ENCODE assay signal across 21 mouse cellular contexts in genomic region chr10:38897573-38897972, GRCm38 (mm10).
A peak's percentile ranks its signal among the peaks of the same experiment; 100 is the strongest.
DNase-seq lines count a peak whose midpoint lies in the region; ATAC-seq and TF ChIP-seq lines count a peak whose summit lies in the region.
"Had no signal": no experiment of that assay in that cellular context is flagged by ENCODE, and none has a peak within 500 bp of the region (broad histone marks: within the 10 kb centered on the region; RNA-seq: fewer than 3 reads in every experiment).

No protein-coding gene starts in this region.

- no peak overlapping the region for H3K27ac ChIP-seq in kidney, adult 2 months (ENCODE audit: insufficient read depth, low read depth, low read length)
- no peak overlapping the region for H3K27ac ChIP-seq in kidney, embryonic 14.5 days (ENCODE audit: low read depth, low read length)
- H3K27ac ChIP-seq: embryonic facial prominence, embryonic 10.5 days; hindbrain, embryonic 12.5 days; intestine, embryonic 15.5 days; left cerebral cortex, adult 2 months; limb, embryonic 13.5 days; liver, embryonic 14.5 days; neural tube, embryonic 15.5 days had no signal

- WGBS in kidney, adult 2 months = 54% methylated on average over 5 of the region's 5 CpGs
- WGBS in kidney, embryonic 14.5 days = 67% methylated on average over 5 of the region's 5 CpGs

- H3K4me2 ChIP-seq in kidney, embryonic 14.5 days (replicated peaks; ENCODE audit: low read depth, low read length) = no peak overlapping the region
- H3K4me2 ChIP-seq: hindbrain, embryonic 12.5 days; intestine, embryonic 15.5 days; limb, embryonic 13.5 days; neural tube, embryonic 15.5 days had no signal

- ATAC-seq in kidney, embryonic 14.5 days (ENCODE audit: low FRiP score, low TSS enrichment) = no peak
- ATAC-seq: forebrain, embryonic 16.5 days; intestine, embryonic 15.5 days had no signal

- no peak for TF ChIP-seq CTCF in kidney, adult 2 months (conservative IDR thresholded peaks at IDR 0.05; ENCODE audit: insufficient read depth, insufficient read length, low read depth, low read length)

- no peaks in the 10 kb centered on the region for H3K36me3 ChIP-seq in kidney, adult 2 months (ENCODE audit: control insufficient read depth, insufficient read depth, low read length)
- no peaks in the 10 kb centered on the region for H3K36me3 ChIP-seq in kidney, embryonic 14.5 days (ENCODE audit: control insufficient read depth, insufficient read depth, low read length)
- H3K36me3 ChIP-seq: embryonic facial prominence, embryonic 10.5 days; hindbrain, embryonic 12.5 days; intestine, embryonic 15.5 days; limb, embryonic 13.5 days; neural tube, embryonic 15.5 days had no signal

- H3K4me3 ChIP-seq in kidney, adult 2 months (ENCODE audit: insufficient read depth, low read depth, low read length) = no peak overlapping the region
- H3K4me3 ChIP-seq in kidney, embryonic 14.5 days (ENCODE audit: low read length) = no peak overlapping the region
- H3K4me3 ChIP-seq: embryonic facial prominence, embryonic 10.5 days; erythroblast, embryonic 14.5 days; hindbrain, embryonic 12.5 days; intestine, embryonic 15.5 days; left cerebral cortex, adult 2 months; limb, embryonic 13.5 days; myocyte; neural tube, embryonic 15.5 days had no signal

- H3K27me3 ChIP-seq in kidney, adult 2 months (replicated peaks; ENCODE audit: control insufficient read depth, insufficient read depth, low read length) = no peaks in the 10 kb centered on the region
- H3K27me3 ChIP-seq in kidney, embryonic 14.5 days (ENCODE audit: control insufficient read depth, insufficient read depth, low read length) = no peaks in the 10 kb centered on the region
- H3K27me3 ChIP-seq: hindbrain, embryonic 12.5 days; intestine, embryonic 15.5 days; limb, embryonic 13.5 days; neural tube, embryonic 15.5 days had no signal

- no peaks in the 10 kb centered on the region for H3K9me3 ChIP-seq in kidney, embryonic 14.5 days (ENCODE audit: control insufficient read depth, low read length)
- H3K9me3 ChIP-seq: embryonic facial prominence, embryonic 10.5 days; hindbrain, embryonic 12.5 days; intestine, embryonic 15.5 days; limb, embryonic 13.5 days; neural tube, embryonic 15.5 days had no signal

- intact Hi-C loops in gastrocnemius, postnatal 14 days (cut with DNase I; ENCODE audit: low total_unique reads) = no loop called here

- DNase-seq in kidney, adult 2 months = peak; percentile 69
- peak; percentile 15 for DNase-seq in right cerebral cortex, postnatal 14 days
- no peak for DNase-seq in right cerebral cortex, postnatal 25 days
- DNase-seq in adrenal gland, postnatal 36 days = peak; percentile 62 to 87
- no peak for DNase-seq in gastrocnemius, postnatal 14 days
- no peak for DNase-seq in heart, adult 8-10 months (ENCODE audit: low spot score)
- no peak for DNase-seq in embryo, embryonic 10.5 days (ENCODE audit: low spot score)
- DNase-seq: heart, adult 18-20 months; midbrain, embryonic 14.5 days; right cerebral cortex, adult 18-20 months had no signal

- no peak for TF ChIP-seq POLR2A in kidney, adult 2 months (IDR thresholded peaks at IDR 0.05; ENCODE audit: low read depth, low read length)

- no peaks in the 10 kb centered on the region for H3K4me1 ChIP-seq in kidney, adult 2 months (ENCODE audit: control insufficient read depth, insufficient read depth, low read length)
- no peaks in the 10 kb centered on the region for H3K4me1 ChIP-seq in kidney, embryonic 14.5 days (ENCODE audit: control insufficient read depth, insufficient read depth, low read length)
- H3K4me1 ChIP-seq: embryonic facial prominence, embryonic 10.5 days; hindbrain, embryonic 12.5 days; intestine, embryonic 15.5 days; neural tube, embryonic 15.5 days had no signal

- no peak overlapping the region for H3K9ac ChIP-seq in kidney, embryonic 14.5 days (ENCODE audit: low read depth, low read length)
- H3K9ac ChIP-seq: hindbrain, embryonic 12.5 days; intestine, embryonic 15.5 days; limb, embryonic 13.5 days; liver, embryonic 14.5 days; neural tube, embryonic 15.5 days had no signal

Comparison
In these comparisons a context has a peak if more than half of its experiments do, and no peak if none do; other contexts are left out.
1. DNase-seq: peak in kidney, adult 2 months (single experiment), right cerebral cortex, postnatal 14 days (single experiment) and adrenal gland, postnatal 36 days (2 of 2); none in right cerebral cortex, postnatal 25 days (single experiment), gastrocnemius, postnatal 14 days (single experiment), heart, adult 8-10 months (single experiment) and embryo, embryonic 10.5 days (single experiment).